Mouse (Mus musculus) heart, postnatal 0 days (tissue): ENCODE results near the gene Tfdp1. TPM values are rescaled to one million over a fixed set of nuclear protein-coding genes. Genes with fewer than 3 reads are reported as not detected.
"Not testable (repeated sequence)": the region's sequence is repeated elsewhere in the genome, so short reads cannot be mapped to it uniquely, and the experiment has no call there.

Source experiments
- ATAC-seq: fragments of 200-750 bp; cut with Nextera tagmentation; 2 replicates; pipeline ENCODE4 v1.8.0; 2017; ENCODE audit warnings: low read depth, moderate number of reproducible peaks, moderate library complexity; ENCODE audit not compliant: insufficient read depth
- DNase-seq: peaks from one replicate; pipeline ENCODE4 v3.0.0-alpha.2; 2016; ENCODE audit warnings: low spot score
- H3K27ac ChIP-seq: fragments of 300-500 bp; sonication (generic); 2 replicates; pipeline ENCODE4 v1.5.1; 2014; ENCODE audit warnings: low read depth, mild to moderate bottlenecking
- H3K27me3 ChIP-seq: fragments of 300-500 bp; sonication (generic); 2 replicates; pipeline ENCODE4 v1.6.1; 2014; ENCODE audit warnings: low read length, mixed read lengths; ENCODE audit not compliant: control insufficient read depth, insufficient read depth
- H3K36me3 ChIP-seq: fragments of 300-500 bp; sonication (generic); replicated peaks from 2 replicates; pipeline ENCODE4 v1.6.1; 2014; ENCODE audit warnings: low read length, mixed read lengths; ENCODE audit not compliant: control insufficient read depth, insufficient read depth
- H3K4me1 ChIP-seq: fragments of 300-500 bp; sonication (generic); 2 replicates; pipeline ENCODE4 v1.6.1; 2014; ENCODE audit warnings: antibody characterized with exemption; ENCODE audit not compliant: control insufficient read depth, insufficient read depth
- H3K4me2 ChIP-seq: fragments of 300-500 bp; sonication (generic); 2 replicates; pipeline ENCODE4 v1.6.1; 2014; ENCODE audit warnings: low read depth, mild to moderate bottlenecking, low read length, moderate library complexity
- H3K4me3 ChIP-seq: fragments of 300-500 bp; sonication (generic); 2 replicates; pipeline ENCODE4 v1.5.1; 2014; ENCODE audit warnings: low read depth, low read length
- H3K9ac ChIP-seq: fragments of 300-500 bp; sonication (generic); replicated peaks from 2 replicates; pipeline ENCODE4 v1.6.1; 2014; ENCODE audit warnings: low read depth, low read length, mixed read lengths
- H3K9me3 ChIP-seq: fragments of 300-500 bp; sonication (generic); replicated peaks from 2 replicates; pipeline ENCODE4 v1.6.1; 2016; ENCODE audit warnings: low read length; ENCODE audit not compliant: control insufficient read depth
- CTCF ChIP-seq: IDR thresholded peaks from 2 replicates; pipeline ENCODE4 v1.5.1; 2016; ENCODE audit warnings: antibody characterized with exemption, control low read depth, low read depth
- EP300 ChIP-seq: IDR thresholded peaks from 2 replicates; pipeline ENCODE4 v1.6.1; 2016; ENCODE audit warnings: antibody characterized with exemption, low read depth
- WGBS: fragments of 180-500 bp; shearing (Covaris S2); extraction: QIAGEN DNeasy Blood & Tissue Kit; methylation state at CpG from one replicate; pipeline ENCODE4 v1.1.7; 2014; 5-methylcytosine and 5-hydroxymethylcytosine counted together
- polyA plus RNA-seq: library from polyadenylated mRNA; unstranded; fragments of >200 nt; fragmentation: Nextera tagmentation; extraction: Ambion mirVana; gene quantifications from 2 replicates; pipeline ENCODE4 v1.2.1, GENCODE M21; 2015
- total RNA-seq: library from RNA; depleted of rRNA; stranded (reverse); fragments of >200 nt; gene quantifications from 2 replicates; pipeline ENCODE4 v1.2.3, GENCODE M21; 2014; ENCODE audit warnings: low replicate concordance

Gene Tfdp1
- total and polyA plus RNA-seq, 2 experiments from 2014 or later = 38.6 to 47.4 TPM

DNA sequence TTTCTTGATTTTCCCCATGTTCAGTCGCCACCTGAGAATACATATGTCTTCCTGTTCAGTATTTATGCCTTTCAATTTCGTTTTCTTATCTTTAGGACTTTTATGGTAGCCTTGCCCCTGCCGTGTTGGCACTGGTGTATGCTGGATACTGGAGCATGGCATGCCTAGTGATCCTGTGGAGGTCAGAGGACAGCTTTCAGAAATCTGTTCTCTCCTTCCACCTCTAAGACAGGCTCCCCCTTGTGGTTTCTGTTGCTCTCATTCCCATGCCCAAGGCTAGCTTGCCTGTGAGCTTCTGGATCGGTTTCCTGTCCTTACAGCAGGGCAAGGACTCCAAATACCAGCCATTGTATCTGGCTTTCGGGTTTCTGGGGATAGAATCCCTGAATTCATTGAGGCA lies 12.0 kb upstream of the Tfdp1 start:
- no peak overlapping the region for H3K4me2 ChIP-seq
- no peaks in the 10 kb centered on the region for H3K27me3 ChIP-seq
- TF ChIP-seq EP300 (no peak), CTCF (peak; percentile 52)
- ATAC-seq = no peak
- WGBS = 34% methylated on average over 5 of the region's 5 CpGs
- no peak overlapping the region for H3K4me3 ChIP-seq
- peak; percentile 28 for DNase-seq
- no peak overlapping the region for H3K27ac ChIP-seq
- 0 out of 2 replicates have a peak, but pooled peaks cover 7% of the 10 kb centered on the region for H3K36me3 ChIP-seq
- no peaks in the 10 kb centered on the region for H3K4me1 ChIP-seq
- no peak overlapping the region for H3K9ac ChIP-seq
- no peaks in the 10 kb centered on the region for H3K9me3 ChIP-seq

DNA sequence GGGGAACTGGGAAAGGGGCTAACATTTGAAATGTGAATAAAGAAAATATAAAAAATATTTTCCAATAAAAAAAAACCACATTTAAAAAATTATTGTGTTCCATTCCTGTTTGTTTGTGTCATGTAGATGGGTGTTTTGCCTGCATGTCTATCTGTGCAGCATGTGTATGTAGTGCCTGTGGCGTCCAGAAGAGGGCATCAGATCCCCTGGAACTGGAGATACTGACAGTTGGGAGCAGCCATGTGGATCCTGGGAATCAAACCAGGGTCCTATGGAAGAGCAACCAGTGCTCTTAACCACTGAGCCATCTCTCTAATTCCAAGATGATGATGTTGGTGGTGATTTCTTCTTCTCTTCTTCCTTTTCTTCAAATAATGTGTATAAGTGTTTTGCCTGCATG lies 3.9 kb upstream of the Tfdp1 start:
- no peak overlapping the region for H3K27ac ChIP-seq
- H3K4me3 ChIP-seq = no peak overlapping the region
- DNase-seq (no peak), ATAC-seq (no peak)
- H3K9me3 ChIP-seq = no peaks in the 10 kb centered on the region
- TF ChIP-seq EP300 (no peak), CTCF (peak; percentile 14; the same call in 1 of the 2 replicates)
- no peaks in the 10 kb centered on the region for H3K27me3 ChIP-seq
- no peak overlapping the region for H3K9ac ChIP-seq
- no peak overlapping the region for H3K4me2 ChIP-seq
- no peaks in the 10 kb centered on the region for H3K36me3 ChIP-seq
- peaks cover 7% of the 10 kb centered on the region for H3K4me1 ChIP-seq
- 32% methylated on average over 1 of the region's 1 CpGs for WGBS

DNA sequence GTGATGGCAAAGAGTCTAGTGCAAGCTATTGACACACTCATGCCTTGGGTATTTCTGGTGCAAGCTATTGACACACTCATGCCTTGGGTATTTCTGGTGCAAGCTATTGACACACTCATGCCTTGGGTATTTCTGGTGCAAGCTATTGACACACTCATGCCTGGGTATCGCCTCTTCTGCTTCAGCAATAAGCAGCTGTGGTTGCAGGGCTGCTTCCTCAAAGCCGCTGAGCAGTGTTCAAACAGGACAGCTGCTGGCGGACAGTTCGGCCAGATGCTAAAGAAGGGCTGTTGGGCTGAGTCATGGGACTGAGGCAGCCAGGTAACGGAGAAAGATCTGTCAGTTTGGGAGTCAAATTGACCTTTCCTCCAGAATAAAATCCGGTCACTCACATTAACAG lies 1.3 kb upstream of the Tfdp1 start:
- not testable (repeated sequence) for H3K4me2 ChIP-seq, H3K9ac ChIP-seq, H3K4me3 ChIP-seq, H3K27ac ChIP-seq, H3K9me3 ChIP-seq, DNase-seq, ATAC-seq, H3K27me3 ChIP-seq
- peaks cover 12% of the 10 kb centered on the region for H3K4me1 ChIP-seq
- H3K36me3 ChIP-seq = peaks cover 18% of the 10 kb centered on the region; the same call in 1 of the 2 replicates
- 67% methylated on average over 6 of the region's 6 CpGs for WGBS

DNA sequence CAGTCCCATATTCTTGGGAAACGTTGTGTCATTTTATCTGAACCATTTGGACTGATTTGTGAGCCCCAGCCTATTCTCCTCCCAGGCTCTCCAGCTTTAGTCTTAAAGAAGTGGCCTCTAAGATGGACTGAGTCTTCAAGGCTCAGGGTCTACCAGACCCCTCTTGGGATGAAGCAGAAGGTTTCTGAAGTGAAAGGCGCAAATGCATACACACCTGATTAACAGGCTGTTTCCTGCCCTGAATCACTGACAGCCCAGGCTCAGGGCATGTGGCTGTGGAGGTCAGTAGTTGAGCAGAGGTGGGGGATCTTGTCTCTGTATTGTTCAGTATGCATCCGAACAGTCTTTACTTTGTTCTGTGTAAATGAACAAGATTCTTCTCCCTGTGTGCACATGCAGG lies 873 bp upstream of the Tfdp1 start:
- no peak for TF ChIP-seq EP300
- no peak for TF ChIP-seq CTCF
- Histone ChIP-seq H3K27me3 (no peaks in the 10 kb centered on the region), H3K4me2 (no peak overlapping the region), H3K4me1 (peaks cover 12% of the 10 kb centered on the region), H3K36me3 (peaks cover 20% of the 10 kb centered on the region; the same call in 1 of the 2 replicates), H3K9me3 (no peaks in the 10 kb centered on the region), H3K27ac (no peak overlapping the region), H3K9ac (no peak overlapping the region), H3K4me3 (no peak overlapping the region)
- DNase-seq = no peak
- ATAC-seq = no peak
- WGBS = 68% methylated on average over 3 of the region's 3 CpGs

DNA sequence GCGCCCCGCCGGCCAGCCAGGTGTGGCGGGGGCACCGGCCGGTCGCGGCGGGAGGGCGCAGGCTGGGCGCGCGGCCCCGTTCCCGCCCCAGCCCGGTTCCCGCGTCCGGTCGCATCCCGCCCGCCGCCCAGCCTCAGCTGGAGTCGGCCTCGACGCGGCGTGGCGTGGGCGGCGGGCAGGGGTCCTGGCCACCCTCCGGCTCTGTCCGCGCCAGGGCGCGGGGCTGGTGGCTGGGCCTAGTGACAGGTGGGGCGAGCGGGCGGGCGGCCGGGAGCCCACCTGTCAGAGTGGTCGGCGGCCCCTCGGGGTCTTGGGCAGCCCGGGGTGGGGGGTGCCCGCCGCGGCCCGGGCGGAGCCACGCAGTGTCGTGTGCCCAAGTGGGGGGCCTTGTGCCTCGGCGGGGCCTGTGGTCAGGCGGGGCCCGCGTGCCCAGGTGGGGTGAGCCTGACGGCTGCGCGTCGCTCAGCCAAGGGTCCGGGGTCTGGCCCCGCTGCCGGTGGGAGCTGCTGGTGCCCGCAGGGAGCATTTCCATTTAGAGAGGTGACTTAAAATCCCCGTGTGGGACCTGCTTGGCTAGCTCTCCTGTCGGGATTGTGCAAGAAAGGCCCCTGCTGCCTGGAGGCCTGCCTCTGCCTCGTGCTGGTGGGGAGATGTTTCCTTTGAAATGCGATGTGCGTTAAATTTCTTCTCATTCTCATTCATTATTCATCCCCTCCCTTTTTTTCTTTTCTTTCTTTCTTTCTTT lies 522 bp downstream of the Tfdp1 start:
- under 1% methylated on average over 46 of the region's 70 CpGs for WGBS
- peak overlapping the region; percentile 78 for H3K4me3 ChIP-seq
- peaks cover 12% of the 10 kb centered on the region for H3K4me1 ChIP-seq
- H3K27ac ChIP-seq = peak overlapping the region; percentile 78
- DNase-seq (no peak), ATAC-seq (peak; percentile 42)
- no peaks in the 10 kb centered on the region for H3K9me3 ChIP-seq
- H3K36me3 ChIP-seq = peaks cover 30% of the 10 kb centered on the region
- no peaks in the 10 kb centered on the region for H3K27me3 ChIP-seq
- TF ChIP-seq EP300 (no peak), CTCF (no peak)
- peak overlapping the region; percentile 98 for H3K4me2 ChIP-seq
- H3K9ac ChIP-seq = peak overlapping the region; percentile 95

DNA sequence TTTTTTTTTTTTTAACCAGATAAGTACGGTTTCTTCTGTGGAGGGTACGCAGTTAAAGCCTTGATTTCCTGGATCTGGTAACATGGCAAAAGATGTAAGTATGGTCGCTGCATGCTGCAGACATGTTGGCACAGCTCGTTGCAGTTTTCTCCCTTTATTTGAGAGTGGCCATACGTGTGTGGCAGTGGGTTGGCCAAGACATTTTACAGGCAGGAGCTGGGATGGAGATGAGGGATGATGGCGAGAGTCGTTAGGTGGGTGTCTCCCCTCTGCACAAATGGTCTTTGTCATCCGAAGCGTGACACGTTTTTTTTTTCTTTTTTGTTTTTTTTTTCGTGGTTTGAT lies 1.1 kb downstream of the Tfdp1 start:
- WGBS = 25% methylated on average over 11 of the region's 11 CpGs
- Histone ChIP-seq H3K4me1 (peaks cover 12% of the 10 kb centered on the region), H3K9ac (peak overlapping the region; percentile 95), H3K36me3 (peaks cover 36% of the 10 kb centered on the region), H3K27me3 (no peaks in the 10 kb centered on the region), H3K4me3 (peak overlapping the region; percentile 78), H3K9me3 (no peaks in the 10 kb centered on the region), H3K27ac (no peak overlapping the region), H3K4me2 (peak overlapping the region; percentile 98)
- DNase-seq (no peak), ATAC-seq (no peak)
- TF ChIP-seq CTCF (no peak), EP300 (no peak)
